In genomic region chr5:38048177-38048576, GRCm38 (mm10) we compare ENCODE assay signal across 14 mouse cellular contexts. TPM values are rescaled to one million over a fixed set of nuclear protein-coding genes. Genes with fewer than 3 reads are reported as not detected.
DNase-seq lines count a peak whose midpoint lies in the region; ATAC-seq and TF ChIP-seq lines count a peak whose summit lies in the region.
"Had no signal": no experiment of that assay in that cellular context is flagged by ENCODE, and none has a peak within 500 bp of the region (broad histone marks: within the 10 kb centered on the region; RNA-seq: fewer than 3 reads in every experiment).

No protein-coding gene starts in this region.

- H3K36me3 ChIP-seq in forebrain, postnatal 0 days (ENCODE audit: insufficient read depth) = no peaks in the 10 kb centered on the region
- H3K36me3 ChIP-seq in forebrain, embryonic 12.5 days (replicated peaks) = no peaks in the 10 kb centered on the region
- peaks cover 1% of the 10 kb centered on the region; the same call in 1 of the 2 replicates for H3K36me3 ChIP-seq in liver, adult 2 months (ENCODE audit: control insufficient read depth, insufficient read depth, low read length)
- H3K36me3 ChIP-seq in liver, embryonic 12.5 days = no peaks in the 10 kb centered on the region
- H3K36me3 ChIP-seq in embryonic facial prominence, embryonic 10.5 days (replicated peaks) = peaks cover 5% of the 10 kb centered on the region; the same call in 1 of the 2 replicates
- H3K36me3 ChIP-seq: limb, embryonic 15.5 days had no signal

- H3K4me2 ChIP-seq in forebrain, postnatal 0 days (ENCODE audit: low read depth) = no peak overlapping the region
- no peak overlapping the region for H3K4me2 ChIP-seq in forebrain, embryonic 12.5 days
- no peak overlapping the region for H3K4me2 ChIP-seq in liver, embryonic 12.5 days
- H3K4me2 ChIP-seq: limb, embryonic 15.5 days had no signal

- peaks cover 25% of the 10 kb centered on the region; the same call in 1 of the 2 replicates for H3K79me2 ChIP-seq in liver, adult 2 months (ENCODE audit: control insufficient read depth, insufficient read depth, low read length)

- H3K9ac ChIP-seq in forebrain, postnatal 0 days = no peak overlapping the region
- H3K9ac ChIP-seq in forebrain, embryonic 12.5 days = no peak overlapping the region
- no peak overlapping the region for H3K9ac ChIP-seq in liver, adult 2 months (ENCODE audit: low read depth, low read length)
- H3K9ac ChIP-seq in liver, embryonic 12.5 days = no peak overlapping the region
- H3K9ac ChIP-seq: limb, embryonic 15.5 days had no signal

- no peak for ATAC-seq in forebrain, postnatal 0 days
- ATAC-seq in forebrain, embryonic 12.5 days (ENCODE audit: low FRiP score) = no peak
- ATAC-seq in liver, embryonic 12.5 days = no peak
- ATAC-seq in megakaryocyte progenitor cell, adult 5-6 weeks (replicated peaks; ENCODE audit: poor library complexity) = peak; percentile 76

- H3K27me3 ChIP-seq in forebrain, postnatal 0 days (ENCODE audit: insufficient read depth, low read length) = no peaks in the 10 kb centered on the region
- no peaks in the 10 kb centered on the region for H3K27me3 ChIP-seq in forebrain, embryonic 12.5 days
- no peaks in the 10 kb centered on the region for H3K27me3 ChIP-seq in liver, adult 2 months (ENCODE audit: control insufficient read depth, insufficient read depth, low read length)
- H3K27me3 ChIP-seq in liver, embryonic 12.5 days (replicated peaks) = no peaks in the 10 kb centered on the region
- no peaks in the 10 kb centered on the region for H3K27me3 ChIP-seq in embryonic facial prominence, embryonic 10.5 days (replicated peaks; ENCODE audit: low read depth, poor library complexity, severe bottlenecking)
- H3K27me3 ChIP-seq: limb, embryonic 15.5 days; megakaryocyte, embryonic 14.5 days had no signal

- 54% methylated on average over 3 of the region's 3 CpGs for WGBS in forebrain, postnatal 0 days
- 48% methylated on average over 3 of the region's 3 CpGs for WGBS in forebrain, embryonic 12.5 days
- 39% methylated on average over 3 of the region's 3 CpGs for WGBS in liver, adult 2 months
- WGBS in liver, embryonic 12.5 days (ENCODE audit: insufficient replicate concordance) = 30% methylated on average over 3 of the region's 3 CpGs
- 52% methylated on average over 3 of the region's 3 CpGs for WGBS in embryonic facial prominence, embryonic 10.5 days

- H3K4me3 ChIP-seq in forebrain, postnatal 0 days (ENCODE audit: low read depth, low read length) = no peak overlapping the region
- H3K4me3 ChIP-seq in forebrain, embryonic 12.5 days (replicated peaks) = no peak overlapping the region
- H3K4me3 ChIP-seq in liver, adult 2 months (ENCODE audit: insufficient read depth, low read depth, low read length) = no peak overlapping the region
- H3K4me3 ChIP-seq in liver, embryonic 12.5 days = no peak overlapping the region
- no peak overlapping the region for H3K4me3 ChIP-seq in embryonic facial prominence, embryonic 10.5 days
- H3K4me3 ChIP-seq: forebrain, embryonic 10.5 days; limb, embryonic 15.5 days; megakaryocyte, embryonic 14.5 days; myocyte had no signal

- no peak for TF ChIP-seq POLR2A in liver, adult 2 months (IDR thresholded peaks at IDR 0.05; ENCODE audit: extremely low read depth, insufficient read depth, low read length)

- peak; percentile 38; the same call in 1 of the 2 replicates for TF ChIP-seq CTCF in forebrain, postnatal 0 days (IDR thresholded peaks at IDR 0.05; ENCODE audit: low read depth)
- TF ChIP-seq CTCF in liver, adult 2 months (IDR thresholded peaks at IDR 0.05; ENCODE audit: low read depth, low read length) = peak; percentile 41; the same call in 1 of the 2 replicates

- no peak for DNase-seq in forebrain, postnatal 0 days
- no peak for DNase-seq in liver, adult 2 months (ENCODE audit: extremely low read depth, low read depth, low spot score)
- DNase-seq in embryonic facial prominence, embryonic 10.5 days (ENCODE audit: low spot score) = peak; percentile 10
- no peak for DNase-seq in ovary, postnatal 36 days (ENCODE audit: low spot score)
- DNase-seq in spleen, postnatal 4 days (ENCODE audit: low spot score in 2 of 2) = no peak
- DNase-seq: adrenal gland, postnatal 10 days; thymus, adult 18-20 months had no signal

- H3K4me1 ChIP-seq in forebrain, postnatal 0 days (ENCODE audit: insufficient read depth) = no peaks in the 10 kb centered on the region
- no peaks in the 10 kb centered on the region for H3K4me1 ChIP-seq in forebrain, embryonic 12.5 days
- H3K4me1 ChIP-seq in liver, adult 2 months (ENCODE audit: control insufficient read depth, insufficient read depth, low read length) = peaks cover 6% of the 10 kb centered on the region
- H3K4me1 ChIP-seq in liver, embryonic 12.5 days = no peaks in the 10 kb centered on the region
- H3K4me1 ChIP-seq in embryonic facial prominence, embryonic 10.5 days = peaks cover 14% of the 10 kb centered on the region
- H3K4me1 ChIP-seq: forebrain, embryonic 10.5 days; limb, embryonic 15.5 days had no signal

- no peaks in the 10 kb centered on the region for H3K9me3 ChIP-seq in forebrain, postnatal 0 days (ENCODE audit: low read length)
- H3K9me3 ChIP-seq in forebrain, embryonic 12.5 days = no peaks in the 10 kb centered on the region
- no peaks in the 10 kb centered on the region for H3K9me3 ChIP-seq in liver, embryonic 12.5 days (replicated peaks)
- no peaks in the 10 kb centered on the region for H3K9me3 ChIP-seq in embryonic facial prominence, embryonic 10.5 days
- H3K9me3 ChIP-seq: forebrain, embryonic 10.5 days; limb, embryonic 15.5 days; megakaryocyte, embryonic 14.5 days had no signal

- no peak overlapping the region for H3K27ac ChIP-seq in forebrain, postnatal 0 days (ENCODE audit: low read depth, low read length)
- H3K27ac ChIP-seq in forebrain, embryonic 12.5 days = no peak overlapping the region
- H3K27ac ChIP-seq in liver, adult 2 months (replicated peaks; ENCODE audit: insufficient read depth, low read depth, low read length) = no peak overlapping the region
- no peak overlapping the region for H3K27ac ChIP-seq in liver, embryonic 12.5 days
- H3K27ac ChIP-seq in embryonic facial prominence, embryonic 10.5 days (replicated peaks) = no peak overlapping the region
- H3K27ac ChIP-seq: forebrain, embryonic 10.5 days; limb, embryonic 15.5 days had no signal

RNA-seq across cellular contexts. Expression of gene Stx18, which starts 9.6 kb away (rescaled TPM):
- 23.9 and 26.5 TPM in 2 replicates for total RNA-seq in forebrain, postnatal 0 days (2014; rRNA removed)
- 28.3 and 30.3 TPM in 2 replicates for polyA plus RNA-seq in forebrain, postnatal 0 days (2015; fragmentation: Nextera tagmentation; extraction: Ambion mirVana)
- 35.6 and 41.6 TPM in 2 replicates for polyA plus RNA-seq in forebrain, embryonic 12.5 days (2016; fragmentation: Nextera tagmentation; extraction: Ambion mirVana)
- 13.1 and 15.5 TPM in 2 replicates for total RNA-seq in liver, adult 2 months (2014; rRNA removed)
- 13.4 and 14.9 TPM in 2 replicates for polyA plus RNA-seq in liver, adult 2 months (2012; rRNA removed)
- polyA plus RNA-seq in liver, embryonic 12.5 days (2016; fragmentation: Nextera tagmentation; extraction: Ambion mirVana) = 20.0 and 20.2 TPM in 2 replicates
- polyA plus RNA-seq in embryonic facial prominence, embryonic 10.5 days (2016; fragmentation: Nextera tagmentation; extraction: Ambion mirVana) = 54.8 and 55.8 TPM in 2 replicates
- total RNA-seq in megakaryocyte progenitor cell, adult 5-6 weeks (2015) = 28.5 and 36.1 TPM in 2 replicates
- 50.8 and 62.0 TPM in 2 replicates for total RNA-seq in megakaryocyte progenitor cell, adult 5-6 weeks (2017)
